Mouse (Mus musculus) megakaryocyte, embryonic 14.5 days (primary cell): ENCODE results near the gene Cd27. TPM values are rescaled to one million over a fixed set of nuclear protein-coding genes. Genes with fewer than 3 reads are reported as not detected.

Experiments used
- H3K27me3 ChIP-seq: replicated peaks from 2 replicates; pipeline ENCODE3; 2012; ENCODE audit warnings: inconsistent platforms
- H3K36me3 ChIP-seq: replicated peaks from 2 replicates; pipeline ENCODE3; 2012; ENCODE audit warnings: low read length, inconsistent platforms, mixed read lengths
- H3K4me1 ChIP-seq: 2 replicates; pipeline ENCODE4 v1.6.1; 2012; ENCODE audit warnings: inconsistent platforms
- H3K4me3 ChIP-seq: replicated peaks from 2 replicates; pipeline ENCODE3; 2012; ENCODE audit warnings: moderate library complexity, mild to moderate bottlenecking, inconsistent platforms
- H3K9me3 ChIP-seq: 2 replicates; pipeline ENCODE4 v1.6.1; 2012; ENCODE audit warnings: inconsistent platforms
- FLI1 ChIP-seq: IDR thresholded peaks from 2 replicates; pipeline ENCODE4 v1.6.1; 2012; ENCODE audit warnings: low read length, inconsistent platforms, mixed read lengths
- GATA1 ChIP-seq: IDR thresholded peaks from 3 replicates; pipeline ENCODE4 v1.6.1; 2012; ENCODE audit warnings: mixed read lengths, low read length, inconsistent platforms, borderline replicate concordance
- polyA plus RNA-seq: library from polyadenylated mRNA; stranded (reverse); fragments of >175 nt; gene quantifications from 2 replicates; pipeline ENCODE4 v1.2.3, GENCODE M21; 2012; ENCODE audit warnings: low replicate concordance; ENCODE audit not compliant: insufficient read depth

Cd27 gene
- polyA plus RNA-seq, 1 experiment: 1.3 TPM

DNA sequence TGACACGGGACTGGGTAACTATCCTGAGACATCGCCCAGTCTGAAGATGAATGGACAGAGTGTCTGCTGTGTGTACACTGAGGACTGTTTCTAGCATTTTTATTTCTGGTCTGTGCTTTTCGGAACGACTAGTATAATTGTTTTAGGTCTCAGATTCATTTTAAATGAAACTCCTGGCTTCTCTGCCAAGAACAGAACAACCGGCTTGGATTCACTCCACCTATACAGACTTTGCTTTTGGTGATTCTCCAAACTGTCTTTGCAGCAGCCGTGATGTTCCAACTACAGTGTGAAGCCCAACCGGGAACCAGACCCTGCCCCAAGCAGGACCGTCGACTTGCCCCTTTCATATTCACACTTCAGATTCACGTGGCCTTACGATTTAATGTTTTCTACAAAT lies 18.9 kb downstream of the Cd27 start:
- no peaks in the 10 kb centered on the region for H3K27me3 ChIP-seq
- peaks cover 39% of the 10 kb centered on the region for H3K4me1 ChIP-seq
- no peak overlapping the region for H3K4me3 ChIP-seq
- peaks cover 54% of the 10 kb centered on the region for H3K36me3 ChIP-seq
- TF ChIP-seq FLI1: no peak
- H3K9me3 ChIP-seq: no peaks in the 10 kb centered on the region

- peak overlapping the region; percentile 4 for H3K4me3 ChIP-seq
Observed at GRCm38 (mm10) chr6:125216898-125217297, 19.9 kb downstream of the Cd27 start.

DNA sequence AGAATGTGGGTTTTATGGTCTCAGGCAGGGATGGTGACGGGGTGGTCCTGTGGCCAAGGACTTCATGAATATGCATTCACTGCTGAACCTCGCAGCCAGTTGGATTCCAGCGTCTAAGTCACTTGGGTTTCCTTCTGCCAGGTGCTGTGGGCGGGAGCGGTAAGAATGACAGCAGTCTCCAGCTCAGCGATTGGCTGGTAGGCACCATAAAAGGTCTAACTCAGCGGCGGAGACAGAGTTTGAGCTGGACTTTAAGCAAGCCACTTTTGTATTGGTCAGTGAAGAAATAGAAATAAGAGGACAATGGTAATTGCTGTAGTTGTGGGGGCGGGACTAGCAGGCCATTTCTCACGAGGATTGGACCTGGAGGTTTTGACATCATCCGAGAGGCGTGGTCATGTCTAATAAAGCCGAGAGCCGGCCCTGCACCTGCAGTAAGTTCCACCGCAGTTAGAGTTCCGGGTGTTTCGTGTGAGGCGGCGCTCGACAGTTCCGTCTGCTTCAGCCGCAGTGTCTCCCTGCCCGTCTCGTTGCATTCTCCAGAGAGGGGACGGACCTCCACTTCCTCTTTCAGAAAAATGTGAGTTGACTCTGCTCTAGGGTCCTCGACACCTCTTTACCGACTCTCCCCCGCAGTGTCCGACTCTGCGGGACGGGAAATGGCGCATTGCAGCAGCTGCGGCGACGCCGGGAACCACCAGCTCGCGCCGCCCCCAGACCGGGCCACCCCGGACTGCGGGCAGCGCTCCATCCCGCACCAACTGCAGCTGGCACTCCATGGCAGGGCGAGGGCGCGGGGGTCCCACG lies 21.5 kb downstream of the Cd27 start, which contains the start of gene Vamp1:
Gene Vamp1 (plus strand): TSS at position 404 of the 807 bp plus-strand sequence.
- TF ChIP-seq FLI1: no peak
- Histone ChIP-seq H3K4me1 (peaks cover 37% of the 10 kb centered on the region), H3K4me3 (peak within 1 kb of the TSS; percentile 95), H3K36me3 (peaks cover 29% of the 10 kb centered on the region), H3K27me3 (no peaks in the 10 kb centered on the region), H3K9me3 (no peaks in the 10 kb centered on the region)

More at GRCm38 (mm10) chr6:125216898-125217297, 19.9 kb downstream of the Cd27 start:
- TF ChIP-seq GATA1: no peak
- TF ChIP-seq FLI1: no peak
- Histone ChIP-seq H3K27me3 (no peaks in the 10 kb centered on the region), H3K4me1 (peaks cover 37% of the 10 kb centered on the region), H3K9me3 (no peaks in the 10 kb centered on the region), H3K36me3 (peaks cover 44% of the 10 kb centered on the region)

DNA sequence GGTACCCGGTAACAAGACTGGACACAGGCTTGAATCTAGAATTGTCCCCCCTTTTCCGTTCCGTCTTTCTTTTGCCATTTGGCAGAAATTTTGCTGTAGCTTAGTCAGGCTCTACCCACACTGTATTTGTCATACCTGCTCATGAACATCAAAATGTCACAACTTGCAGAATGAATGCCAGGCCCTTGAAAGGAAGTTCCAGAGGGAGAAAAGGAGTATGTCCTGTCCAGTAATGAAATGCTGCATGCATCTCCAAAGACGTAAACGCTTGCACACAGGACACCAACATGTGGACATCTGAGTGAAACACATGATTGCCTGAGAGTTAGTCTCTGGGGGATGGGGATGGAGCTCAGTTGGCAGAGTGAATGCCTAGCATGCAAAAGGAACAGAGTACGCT lies 23.1 kb downstream of the Cd27 start:
- TF ChIP-seq FLI1: no peak
- no peak for TF ChIP-seq GATA1
- Histone ChIP-seq H3K36me3 (peaks cover 12% of the 10 kb centered on the region), H3K4me3 (no peak overlapping the region), H3K4me1 (peaks cover 29% of the 10 kb centered on the region), H3K9me3 (peaks cover 7% of the 10 kb centered on the region), H3K27me3 (no peaks in the 10 kb centered on the region)

DNA sequence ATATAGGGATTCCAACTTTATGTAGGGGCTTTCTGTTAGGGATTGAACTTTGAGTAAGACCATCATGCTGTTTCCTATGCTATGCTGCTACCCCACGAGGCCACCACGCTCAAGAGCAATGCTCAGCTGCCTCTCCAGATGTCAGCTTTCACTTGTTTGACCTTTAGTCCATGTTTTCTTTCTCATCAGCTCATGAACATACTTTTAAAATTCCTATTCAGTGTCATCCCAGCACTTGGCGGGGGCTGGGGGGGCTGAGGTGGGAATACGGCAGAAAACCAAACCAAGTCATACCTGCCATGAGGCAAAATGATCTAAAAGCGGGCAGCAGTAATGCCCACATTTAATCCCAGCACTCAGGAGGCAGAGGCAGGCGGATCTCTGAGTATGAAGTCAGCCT lies 23.7 kb downstream of the Cd27 start:
- Histone ChIP-seq H3K4me1 (peaks cover 23% of the 10 kb centered on the region), H3K27me3 (no peaks in the 10 kb centered on the region), H3K9me3 (peaks cover 7% of the 10 kb centered on the region), H3K36me3 (peaks cover 7% of the 10 kb centered on the region), H3K4me3 (no peak overlapping the region)
- TF ChIP-seq FLI1 (no peak), GATA1 (no peak)

DNA sequence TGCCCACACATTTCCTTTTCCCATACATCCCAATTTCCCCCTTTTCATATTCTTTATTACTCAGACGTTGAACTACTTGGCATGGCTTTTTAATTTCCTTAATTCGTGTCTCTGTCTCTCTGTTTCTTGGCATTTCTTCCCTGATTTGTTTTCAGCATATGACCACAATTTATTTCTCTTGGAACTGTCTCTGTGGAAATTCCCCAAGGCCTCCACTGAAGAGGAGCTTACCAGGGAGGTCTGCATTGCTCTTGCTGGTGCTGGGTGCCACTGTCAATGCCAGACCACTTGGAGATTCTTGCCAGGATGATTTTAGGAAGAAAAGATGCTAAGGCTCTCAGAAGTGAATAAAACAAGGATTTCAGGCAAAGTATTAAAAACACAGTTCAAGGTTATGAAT lies 24.2 kb downstream of the Cd27 start:
- TF ChIP-seq GATA1: no peak
- no peak for TF ChIP-seq FLI1
- Histone ChIP-seq H3K4me3 (no peak overlapping the region), H3K4me1 (peaks cover 23% of the 10 kb centered on the region), H3K9me3 (peaks cover 7% of the 10 kb centered on the region), H3K36me3 (peaks cover 1% of the 10 kb centered on the region), H3K27me3 (no peaks in the 10 kb centered on the region)

GRCm38 (mm10) chr6:125210436-125210835 lies 26.4 kb downstream of the Cd27 start:
- Histone ChIP-seq H3K4me3 (no peak overlapping the region), H3K4me1 (peaks cover 10% of the 10 kb centered on the region), H3K27me3 (peaks cover 2% of the 10 kb centered on the region), H3K36me3 (no peaks in the 10 kb centered on the region), H3K9me3 (peaks cover 7% of the 10 kb centered on the region)
- TF ChIP-seq FLI1 (no peak), GATA1 (no peak)

GRCm38 (mm10) chr6:125197166-125197565 lies 39.6 kb downstream of the Cd27 start:
- H3K4me1 ChIP-seq: peaks cover 17% of the 10 kb centered on the region
- no peaks in the 10 kb centered on the region for H3K9me3 ChIP-seq
- TF ChIP-seq FLI1: no peak
- peaks cover 31% of the 10 kb centered on the region for H3K36me3 ChIP-seq
- no peak overlapping the region for H3K4me3 ChIP-seq
- H3K27me3 ChIP-seq: no peaks in the 10 kb centered on the region

- Histone ChIP-seq H3K36me3 (peaks cover 31% of the 10 kb centered on the region), H3K9me3 (no peaks in the 10 kb centered on the region), H3K4me3 (no peak overlapping the region), H3K4me1 (peaks cover 17% of the 10 kb centered on the region), H3K27me3 (no peaks in the 10 kb centered on the region)
- TF ChIP-seq GATA1: no peak
- TF ChIP-seq FLI1: no peak
Observed at GRCm38 (mm10) chr6:125196301-125196700, 40.5 kb downstream of the Cd27 start.

DNA sequence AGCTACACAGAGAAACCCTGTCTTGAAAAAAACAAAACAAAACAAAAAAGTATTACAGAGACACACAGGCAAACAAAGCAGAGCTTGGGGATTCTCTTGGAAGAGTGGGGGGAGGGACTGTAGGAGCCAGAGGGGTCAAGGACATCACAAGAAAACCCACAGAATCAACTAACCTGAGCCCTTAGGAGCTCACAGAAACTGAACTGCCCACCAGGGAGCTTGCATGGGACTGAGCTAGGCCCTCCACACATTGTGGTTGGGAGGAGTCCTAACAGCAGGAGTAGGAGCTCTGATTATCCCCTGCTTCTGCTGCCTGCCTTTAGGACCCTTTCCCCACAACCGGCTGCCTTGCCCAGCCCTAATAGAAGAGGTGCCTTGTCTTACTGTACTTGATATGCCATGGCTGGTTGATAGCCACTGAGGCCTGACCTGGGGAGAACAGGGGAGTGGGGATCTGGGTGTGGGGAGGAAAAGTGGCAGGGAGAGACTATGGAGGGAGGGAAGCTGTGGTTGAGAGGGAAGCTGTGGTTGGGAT lies 41.2 kb downstream of the Cd27 start:
- Histone ChIP-seq H3K36me3 (peaks cover 31% of the 10 kb centered on the region), H3K27me3 (no peaks in the 10 kb centered on the region), H3K4me1 (peaks cover 20% of the 10 kb centered on the region), H3K9me3 (no peaks in the 10 kb centered on the region), H3K4me3 (no peak overlapping the region)
- TF ChIP-seq FLI1 (no peak), GATA1 (no peak)
